Mouse (Mus musculus): ENCODE results near the gene Ltbr.

DNA sequence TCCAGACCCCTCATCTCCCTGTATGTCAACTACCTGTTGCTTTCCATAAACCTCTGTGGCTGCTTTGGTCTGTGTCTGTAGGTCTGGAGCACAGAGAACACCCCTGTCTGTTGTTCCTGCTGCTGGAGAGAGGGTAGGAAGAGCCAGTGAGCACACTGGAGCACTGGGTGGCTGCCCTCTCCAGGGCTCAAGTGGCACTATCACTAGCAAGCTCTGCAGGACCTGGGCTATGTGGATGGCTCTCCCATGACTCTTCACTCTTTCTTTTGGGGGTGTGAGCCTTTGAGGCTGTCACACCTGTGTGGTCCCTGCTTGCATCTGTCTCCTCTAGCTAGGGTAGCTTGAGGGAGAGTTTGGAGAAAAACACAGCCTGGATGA, 6.2 kb upstream of the Ltbr start:
- no peak for TF ChIP-seq CTCF (IDR thresholded peaks at IDR 0.05; ENCODE audit: borderline replicate concordance, insufficient read depth, low read length)
- TF ChIP-seq POLR2A (IDR thresholded peaks at IDR 0.05; ENCODE audit: low read depth, low read length) = no peak
